Mouse (Mus musculus): Measurements from ENCODE around the gene Foxk1.

DNA sequence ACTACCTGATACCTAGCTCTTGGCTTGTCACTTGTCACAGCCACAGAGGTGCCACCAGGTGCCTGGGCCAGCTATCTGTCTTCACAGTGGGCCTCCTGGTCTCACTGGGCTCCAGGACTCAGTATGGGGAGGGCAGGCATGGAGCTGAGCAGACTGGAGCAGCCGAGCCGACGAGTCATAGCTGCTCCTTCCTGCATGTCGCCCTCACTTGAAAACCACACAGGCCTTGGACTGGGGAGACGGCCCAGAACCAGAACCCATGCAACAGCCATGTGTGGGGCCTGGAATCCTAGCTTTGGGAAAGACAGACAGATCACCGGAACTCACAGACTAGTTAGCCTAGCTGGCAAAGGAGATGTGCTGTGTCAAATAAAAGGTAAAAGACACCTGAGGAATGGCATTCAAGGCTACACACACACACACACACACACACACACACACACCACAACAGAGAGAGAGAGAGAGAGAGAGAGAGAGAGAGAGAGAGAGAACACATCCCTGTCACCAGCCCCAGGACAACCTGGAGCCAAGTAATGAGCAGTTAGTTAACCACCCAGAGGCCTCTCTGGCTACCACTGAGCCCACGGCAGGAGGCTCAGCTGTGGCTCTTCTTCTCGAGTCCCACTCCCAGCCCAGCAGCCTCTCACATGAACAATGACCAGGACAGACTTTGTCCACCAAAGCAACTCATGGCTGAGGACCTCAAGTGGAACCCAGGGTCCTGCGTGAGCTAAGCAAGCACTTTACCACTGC lies 88.8 kb downstream of the Foxk1 start:
- TF ChIP-seq MAFK (IDR thresholded peaks at IDR 0.05; ENCODE audit: insufficient read depth, low read depth, low read length) (no peak), ZC3H11A (IDR thresholded peaks at IDR 0.05; ENCODE audit: borderline replicate concordance, low read depth, low read length) (no peak)
